Mouse (Mus musculus): ENCODE measurements around the gene Gm9049. TPM values are rescaled to one million over a fixed set of nuclear protein-coding genes. Genes with fewer than 3 reads are reported as not detected.

The Gm9049 gene
- polyA plus RNA-seq, 1 experiment from 2014 or later: not detected

Other genes starting within 250 kb of the Gm9049 start
- gene Mdm1, start 212.3 kb downstream of the Gm9049 start, polyA plus RNA-seq (2015; fragmentation: Nextera tagmentation; extraction: Ambion mirVana): 36.6 and 40.3 TPM in 2 replicates
- not detected in 2 replicates for gene Il22, start 149.2 kb downstream of the Gm9049 start, polyA plus RNA-seq (2015; fragmentation: Nextera tagmentation; extraction: Ambion mirVana)
- gene Gm32717, start 113.3 kb downstream of the Gm9049 start, polyA plus RNA-seq (2015; fragmentation: Nextera tagmentation; extraction: Ambion mirVana): not detected in 2 replicates
- gene Gm32802, start 95.4 kb downstream of the Gm9049 start, polyA plus RNA-seq (2015; fragmentation: Nextera tagmentation; extraction: Ambion mirVana): not detected in 2 replicates
- gene Iltifb, start 59.1 kb downstream of the Gm9049 start, polyA plus RNA-seq (2015; fragmentation: Nextera tagmentation; extraction: Ambion mirVana): not detected in 2 replicates
- 0.09 TPM in 1 of 2 replicates, not detected in the other for gene Gm9040, start 27.1 kb downstream of the Gm9049 start, polyA plus RNA-seq (2015; fragmentation: Nextera tagmentation; extraction: Ambion mirVana)
- 0.09 TPM in 1 of 2 replicates, not detected in the other for gene Gm9044, start 21.7 kb downstream of the Gm9049 start, polyA plus RNA-seq (2015; fragmentation: Nextera tagmentation; extraction: Ambion mirVana)
- gene Gm9045, start 16.3 kb downstream of the Gm9049 start, polyA plus RNA-seq (2015; fragmentation: Nextera tagmentation; extraction: Ambion mirVana): not detected in 2 replicates
- gene Gm9046, start 10.8 kb downstream of the Gm9049 start, polyA plus RNA-seq (2015; fragmentation: Nextera tagmentation; extraction: Ambion mirVana): not detected in 2 replicates
- not detected in 2 replicates for gene Gm9048, start 5.4 kb downstream of the Gm9049 start, polyA plus RNA-seq (2015; fragmentation: Nextera tagmentation; extraction: Ambion mirVana)
- gene Ifng, start 86.9 kb upstream of the Gm9049 start, polyA plus RNA-seq (2015; fragmentation: Nextera tagmentation; extraction: Ambion mirVana): not detected in 2 replicates